Mouse (Mus musculus): ENCODE measurements at regions not wholly inside any gene's neighbourhood (a gene's known extent, or its start where the extent isn't known, plus 50 kb on each side); places are given as distances from the start of the nearest gene placed in this dataset.

- no peak overlapping the region for H3K4me3 ChIP-seq (ENCODE audit: insufficient read depth, low read depth, low read length)
- no peak overlapping the region for H3K27ac ChIP-seq (ENCODE audit: insufficient read depth, low read depth, low read length)
- 82% methylated on average over 9 of the region's 9 CpGs for WGBS
- TF ChIP-seq CTCF (IDR thresholded peaks at IDR 0.05; ENCODE audit: insufficient read depth, low read depth, low read length) = no peak
- TF ChIP-seq POLR2A (IDR thresholded peaks at IDR 0.05; ENCODE audit: insufficient read depth, low read depth, low read length) = no peak
- peaks cover 9% of the 10 kb centered on the region for H3K4me1 ChIP-seq (ENCODE audit: control insufficient read depth, insufficient read depth, low read length)
Observed at GRCm38 (mm10) chr3:51159881-51160280, 64.4 kb upstream of the Noct start.

- Histone ChIP-seq H3K27ac (ENCODE audit: insufficient read depth, low read depth, low read length) (no peak overlapping the region), H3K4me3 (ENCODE audit: insufficient read depth, low read depth, low read length) (no peak overlapping the region), H3K4me1 (ENCODE audit: control insufficient read depth, insufficient read depth, low read length) (peaks cover 9% of the 10 kb centered on the region)
- TF ChIP-seq POLR2A (IDR thresholded peaks at IDR 0.05; ENCODE audit: insufficient read depth, low read depth, low read length) (no peak), CTCF (IDR thresholded peaks at IDR 0.05; ENCODE audit: insufficient read depth, low read depth, low read length) (no peak)
- 67% methylated on average over 7 of the region's 7 CpGs for WGBS
Observed at GRCm38 (mm10) chr3:51160625-51161024, 63.6 kb upstream of the Noct start.

DNA sequence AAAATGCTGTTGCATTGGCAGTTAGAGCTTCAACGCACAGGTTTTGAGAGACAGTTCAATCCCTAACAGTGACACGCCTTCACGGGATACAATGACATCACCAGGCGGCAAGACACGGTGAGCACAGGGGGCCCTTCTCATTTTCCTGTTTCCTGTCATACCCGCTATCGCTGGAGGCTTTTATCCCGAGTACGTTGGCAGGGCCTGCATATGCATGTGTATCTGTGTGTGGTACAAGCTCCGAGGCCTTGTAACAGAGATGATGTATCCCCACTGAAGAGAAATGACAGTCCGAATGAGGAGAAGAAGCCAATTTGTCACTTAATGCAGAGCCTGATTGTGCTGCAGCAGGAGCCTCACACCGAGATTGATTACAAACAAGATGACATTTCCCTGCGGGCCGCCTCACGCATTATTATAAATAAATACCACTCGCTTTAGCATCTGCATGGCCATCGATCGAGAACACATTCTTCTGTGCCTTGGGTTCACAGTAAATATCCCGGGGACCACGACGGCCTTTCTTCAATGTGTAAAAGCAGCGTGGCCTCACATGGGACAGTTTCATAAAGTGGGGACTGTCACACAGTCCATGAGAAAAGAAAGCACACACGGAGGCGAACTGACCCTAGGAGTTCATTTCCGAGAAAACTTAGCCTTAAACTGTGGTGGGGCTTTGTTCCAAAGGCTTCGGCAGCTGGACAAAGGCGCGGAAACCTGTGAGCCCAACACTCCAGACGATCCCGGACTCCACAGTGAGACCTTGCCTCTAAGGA, 54.9 kb upstream of the Noct start:
- Histone ChIP-seq H3K27ac (ENCODE audit: insufficient read depth, low read depth, low read length) (no peak overlapping the region), H3K4me3 (ENCODE audit: insufficient read depth, low read depth, low read length) (no peak overlapping the region), H3K4me1 (ENCODE audit: control insufficient read depth, insufficient read depth, low read length) (no peaks in the 10 kb centered on the region)
- TF ChIP-seq POLR2A (IDR thresholded peaks at IDR 0.05; ENCODE audit: insufficient read depth, low read depth, low read length) (no peak), CTCF (IDR thresholded peaks at IDR 0.05; ENCODE audit: insufficient read depth, low read depth, low read length) (no peak)
- 84% methylated on average over 30 of the region's 30 CpGs for WGBS

- TF ChIP-seq CTCF (IDR thresholded peaks at IDR 0.05; ENCODE audit: insufficient read depth, low read depth, low read length) (peak; percentile 81), POLR2A (IDR thresholded peaks at IDR 0.05; ENCODE audit: insufficient read depth, low read depth, low read length) (no peak)
- WGBS = 39% methylated on average over 19 of the region's 19 CpGs
Observed at GRCm38 (mm10) chr3:51170225-51170852, 53.9 kb upstream of the Noct start.

More at GRCm38 (mm10) chr3:51170225-51170852, 53.9 kb upstream of the Noct start:
- Histone ChIP-seq H3K4me1 (ENCODE audit: control insufficient read depth, insufficient read depth, low read length) (no peaks in the 10 kb centered on the region), H3K27ac (ENCODE audit: insufficient read depth, low read depth, low read length) (no peak overlapping the region), H3K4me3 (ENCODE audit: insufficient read depth, low read depth, low read length) (no peak overlapping the region)
